ENCODE assay signal across 22 mouse cellular contexts in genomic region chr6:106915121-106915520, GRCm38 (mm10).
DNase-seq lines count a peak whose midpoint lies in the region; ATAC-seq and TF ChIP-seq lines count a peak whose summit lies in the region.
"Had no signal": no experiment of that assay in that cellular context is flagged by ENCODE, and none has a peak within 500 bp of the region (broad histone marks: within the 10 kb centered on the region; RNA-seq: fewer than 3 reads in every experiment).

No protein-coding gene starts in this region.

- peak; percentile 10 for DNase-seq in forebrain, embryonic 14.5 days (ENCODE audit: low spot score)
- DNase-seq in forebrain, embryonic 11.5 days (ENCODE audit: low spot score): no peak
- DNase-seq in layer of hippocampus, adult 2 months (ENCODE audit: low spot score in 2 of 2): peak; percentile 41 to 49
- no peak for DNase-seq in layer of hippocampus, postnatal 10 days (ENCODE audit: low spot score in 2 of 2)
- peak; percentile 36 for DNase-seq in brain, adult 2 months (ENCODE audit: low read depth, low spot score)
- DNase-seq: adrenal gland, adult 2 months; adrenal gland, postnatal 10 days; adrenal gland, postnatal 25 days; B cell, adult 2 months; cerebellum, adult 11-12 months; cerebellum, adult 2 months; cerebellum, adult 9-10 months; cerebellum, postnatal 10 days; cerebellum, postnatal 25 days had no signal

- no peaks in the 10 kb centered on the region for H3K4me1 ChIP-seq in forebrain, embryonic 14.5 days (ENCODE audit: control insufficient read depth, insufficient read depth, low read length)
- no peaks in the 10 kb centered on the region for H3K4me1 ChIP-seq in forebrain, embryonic 11.5 days (replicated peaks; ENCODE audit: control insufficient read depth, insufficient read depth, low read length)
- H3K4me1 ChIP-seq: embryonic facial prominence, embryonic 10.5 days; embryonic facial prominence, embryonic 12.5 days; forebrain, embryonic 12.5 days had no signal

- no peaks in the 10 kb centered on the region for H3K9me3 ChIP-seq in forebrain, embryonic 14.5 days (replicated peaks; ENCODE audit: control insufficient read depth, low read length)
- no peaks in the 10 kb centered on the region for H3K9me3 ChIP-seq in forebrain, embryonic 11.5 days (ENCODE audit: control insufficient read depth, low read length)
- H3K9me3 ChIP-seq: embryonic facial prominence, embryonic 10.5 days; embryonic facial prominence, embryonic 12.5 days; forebrain, embryonic 12.5 days; G1E had no signal

- WGBS in forebrain, embryonic 14.5 days: 83% methylated on average over 2 of the region's 2 CpGs
- WGBS in forebrain, embryonic 11.5 days: 87% methylated on average over 2 of the region's 2 CpGs

- no peaks in the 10 kb centered on the region for H3K36me3 ChIP-seq in forebrain, embryonic 14.5 days (ENCODE audit: control insufficient read depth, insufficient read depth, low read length)
- no peaks in the 10 kb centered on the region for H3K36me3 ChIP-seq in forebrain, embryonic 11.5 days (ENCODE audit: control insufficient read depth, insufficient read depth, low read length)
- H3K36me3 ChIP-seq: embryonic facial prominence, embryonic 10.5 days; embryonic facial prominence, embryonic 12.5 days; forebrain, embryonic 12.5 days; G1E had no signal

- no peak for ATAC-seq in forebrain, embryonic 14.5 days
- ATAC-seq in forebrain, embryonic 11.5 days (replicated peaks; ENCODE audit: low FRiP score): no peak
- ATAC-seq: CD4-positive, CD25-positive, alpha-beta regulatory T cell, adult 4 months; forebrain, embryonic 16.5 days; Patski had no signal

- no peak overlapping the region for H3K4me3 ChIP-seq in forebrain, embryonic 14.5 days (ENCODE audit: low read depth, low read length)
- H3K4me3 ChIP-seq in forebrain, embryonic 11.5 days (ENCODE audit: low read depth, low read length): no peak overlapping the region
- no peak overlapping the region for H3K4me3 ChIP-seq in layer of hippocampus, adult 2 months
- H3K4me3 ChIP-seq: embryonic facial prominence, embryonic 10.5 days; embryonic facial prominence, embryonic 12.5 days; forebrain, embryonic 12.5 days had no signal

- no peak overlapping the region for H3K4me2 ChIP-seq in forebrain, embryonic 14.5 days (ENCODE audit: low read length)
- no peak overlapping the region for H3K4me2 ChIP-seq in forebrain, embryonic 11.5 days (ENCODE audit: low read depth, low read length, severe bottlenecking)
- H3K4me2 ChIP-seq: embryonic facial prominence, embryonic 12.5 days; forebrain, embryonic 12.5 days had no signal

- no peak overlapping the region for H3K27ac ChIP-seq in forebrain, embryonic 14.5 days (ENCODE audit: low read depth, low read length)
- no peak overlapping the region for H3K27ac ChIP-seq in forebrain, embryonic 11.5 days (ENCODE audit: low read depth, low read length)
- peak overlapping the region; percentile 74; the same call in 1 of the 2 replicates for H3K27ac ChIP-seq in layer of hippocampus, adult 2 months
- H3K27ac ChIP-seq: embryonic facial prominence, embryonic 10.5 days; embryonic facial prominence, embryonic 12.5 days; forebrain, embryonic 12.5 days had no signal

- no peak for TF ChIP-seq CTCF in layer of hippocampus, adult 2 months (conservative IDR thresholded peaks at IDR 0.05)

- no peak overlapping the region for H3K9ac ChIP-seq in forebrain, embryonic 14.5 days (ENCODE audit: low read length)
- H3K9ac ChIP-seq in forebrain, embryonic 11.5 days (ENCODE audit: low read length): no peak overlapping the region
- H3K9ac ChIP-seq: embryonic facial prominence, embryonic 12.5 days; forebrain, embryonic 12.5 days had no signal

- H3K27me3 ChIP-seq in forebrain, embryonic 14.5 days (replicated peaks; ENCODE audit: control insufficient read depth, insufficient read depth, low read length): no peaks in the 10 kb centered on the region
- no peaks in the 10 kb centered on the region for H3K27me3 ChIP-seq in forebrain, embryonic 11.5 days (ENCODE audit: control insufficient read depth, insufficient read depth, low read length)
- H3K27me3 ChIP-seq: CH12.LX; embryonic facial prominence, embryonic 12.5 days; forebrain, embryonic 12.5 days; Patski had no signal

Comparison
In these comparisons a context has a peak if more than half of its experiments do, and no peak if none do; other contexts are left out.
1. DNase-seq: peak in forebrain, embryonic 14.5 days (single experiment), layer of hippocampus, adult 2 months (2 of 2) and brain, adult 2 months (single experiment); none in forebrain, embryonic 11.5 days (single experiment) and layer of hippocampus, postnatal 10 days (0 of 2).